Mouse (Mus musculus) embryonic facial prominence, embryonic 14.5 days (tissue): ENCODE data around the gene Ascc1. TPM values are rescaled to one million over a fixed set of nuclear protein-coding genes. Genes with fewer than 3 reads are reported as not detected.

Experiments
- ATAC-seq: fragments of 200-750 bp; cut with Nextera tagmentation; 2 replicates; pipeline ENCODE4 v1.8.0; 2017; ENCODE audit warnings: low read depth, moderate number of reproducible peaks, moderate TSS enrichment
- DNase-seq: peaks from one replicate; pipeline ENCODE4 v3.0.0-alpha.2; 2015; ENCODE audit warnings: low spot score
- H3K27ac ChIP-seq: fragments of 300-500 bp; sonication (generic); replicated peaks from 2 replicates; pipeline ENCODE4 v1.5.1; 2014; ENCODE audit warnings: low read depth, mild to moderate bottlenecking, low read length, moderate library complexity
- H3K27me3 ChIP-seq: fragments of 300-500 bp; sonication (generic); replicated peaks from 2 replicates; pipeline ENCODE4 v1.6.1; 2014; ENCODE audit warnings: low read length; ENCODE audit not compliant: control insufficient read depth, insufficient read depth
- H3K36me3 ChIP-seq: fragments of 300-500 bp; sonication (generic); 2 replicates; pipeline ENCODE4 v1.6.1; 2014; ENCODE audit warnings: low read length, mixed read lengths; ENCODE audit not compliant: control insufficient read depth, insufficient read depth
- H3K4me1 ChIP-seq: fragments of 300-500 bp; sonication (generic); 2 replicates; pipeline ENCODE4 v1.6.1; 2014; ENCODE audit warnings: antibody characterized with exemption, low read length; ENCODE audit not compliant: control insufficient read depth, insufficient read depth
- H3K4me2 ChIP-seq: fragments of 300-500 bp; sonication (generic); 2 replicates; pipeline ENCODE4 v1.6.1; 2014; ENCODE audit warnings: low read depth, mild to moderate bottlenecking, low read length, moderate library complexity, mixed read lengths
- H3K4me3 ChIP-seq: fragments of 300-500 bp; sonication (generic); 2 replicates; pipeline ENCODE4 v1.5.1; 2014; ENCODE audit warnings: low read depth, mild to moderate bottlenecking, low read length
- H3K9ac ChIP-seq: fragments of 300-500 bp; sonication (generic); 2 replicates; pipeline ENCODE4 v1.6.1; 2014; ENCODE audit warnings: low read depth, mild to moderate bottlenecking, low read length, moderate library complexity, mixed read lengths
- H3K9me3 ChIP-seq: fragments of 300-500 bp; sonication (generic); 2 replicates; pipeline ENCODE4 v1.6.1; 2016; ENCODE audit warnings: low read length; ENCODE audit not compliant: control insufficient read depth
- WGBS: fragments of 180-500 bp; shearing (Covaris S2); extraction: QIAGEN DNeasy Blood & Tissue Kit; methylation state at CpG from one replicate; pipeline ENCODE4 v1.1.7; 2014; 5-methylcytosine and 5-hydroxymethylcytosine counted together
- polyA plus RNA-seq: library from polyadenylated mRNA; unstranded; fragments of >200 nt; fragmentation: Nextera tagmentation; extraction: Ambion mirVana; gene quantifications from 2 replicates; pipeline ENCODE4 v1.2.1, GENCODE M21; 2014

The Ascc1 gene
- polyA plus RNA-seq, 1 experiment from 2014 or later, result 36.5 TPM

GRCm38 (mm10) chr10:60080982-60081825 lies 78.6 kb downstream of the Ascc1 start:
- Histone ChIP-seq H3K27me3 (no peaks in the 10 kb centered on the region), H3K9me3 (no peaks in the 10 kb centered on the region), H3K36me3 (no peaks in the 10 kb centered on the region), H3K9ac (no peak overlapping the region), H3K4me1 (peaks cover 34% of the 10 kb centered on the region), H3K27ac (peak overlapping the region; percentile 57), H3K4me3 (no peak overlapping the region), H3K4me2 (0 out of 2 replicates have a peak overlapping the region, but pooled peaks have one; percentile 2)
- WGBS, result 54% methylated on average over 17 of the region's 21 CpGs
- ATAC-seq (no peak), DNase-seq (peak; percentile 75)

- peak; percentile 76 for DNase-seq
- Histone ChIP-seq H3K9me3 (no peaks in the 10 kb centered on the region), H3K4me3 (no peak overlapping the region), H3K9ac (no peak overlapping the region), H3K27me3 (no peaks in the 10 kb centered on the region), H3K4me2 (no peak overlapping the region), H3K4me1 (peaks cover 34% of the 10 kb centered on the region), H3K36me3 (no peaks in the 10 kb centered on the region), H3K27ac (peak overlapping the region; percentile 57; the same call in 1 of the 2 replicates)
- WGBS, result 58% methylated on average over 5 of the region's 5 CpGs
- ATAC-seq, result no peak
Measured at GRCm38 (mm10) chr10:60081905-60082304, 79.3 kb downstream of the Ascc1 start.

GRCm38 (mm10) chr10:60084065-60084464 lies 81.5 kb downstream of the Ascc1 start:
- Histone ChIP-seq H3K27ac (no peak overlapping the region), H3K36me3 (no peaks in the 10 kb centered on the region), H3K4me1 (peaks cover 22% of the 10 kb centered on the region), H3K9ac (no peak overlapping the region), H3K27me3 (no peaks in the 10 kb centered on the region), H3K4me2 (no peak overlapping the region), H3K9me3 (no peaks in the 10 kb centered on the region), H3K4me3 (no peak overlapping the region)
- 85% methylated on average over 4 of the region's 4 CpGs for WGBS
- ATAC-seq (no peak), DNase-seq (no peak)

DNA sequence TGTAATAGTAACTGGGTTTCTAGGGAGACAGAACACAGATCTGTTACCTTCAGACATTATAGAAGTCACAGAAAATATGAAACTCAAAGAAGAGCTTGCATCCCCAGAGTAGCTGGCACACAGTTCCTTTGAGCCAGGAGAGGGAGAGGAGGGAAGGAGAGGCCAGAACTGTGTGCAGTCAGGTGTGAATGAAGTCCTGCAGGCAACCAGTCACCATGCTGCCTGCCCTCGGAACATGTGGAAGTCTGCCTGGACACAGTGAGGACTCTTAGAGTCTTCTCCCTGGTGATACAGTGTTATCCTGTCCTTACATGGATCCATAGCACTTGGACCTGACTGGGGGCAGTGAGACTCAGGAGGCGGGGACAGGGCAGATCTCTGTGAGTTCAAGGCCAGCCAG lies 89.7 kb downstream of the Ascc1 start:
- ATAC-seq (no peak), DNase-seq (no peak)
- Histone ChIP-seq H3K36me3 (no peaks in the 10 kb centered on the region), H3K27me3 (no peaks in the 10 kb centered on the region), H3K27ac (no peak overlapping the region), H3K4me3 (no peak overlapping the region), H3K9me3 (no peaks in the 10 kb centered on the region), H3K4me1 (0 out of 2 replicates have a peak, but pooled peaks cover 3% of the 10 kb centered on the region), H3K4me2 (no peak overlapping the region), H3K9ac (no peak overlapping the region)
- WGBS, result 78% methylated on average over 2 of the region's 2 CpGs

- ATAC-seq (no peak), DNase-seq (no peak)
- no peak overlapping the region for H3K4me3 ChIP-seq
- WGBS, result 71% methylated on average over 2 of the region's 2 CpGs
- no peaks in the 10 kb centered on the region for H3K27me3 ChIP-seq
- H3K9me3 ChIP-seq, result no peaks in the 10 kb centered on the region
- H3K9ac ChIP-seq, result no peak overlapping the region
- 0 out of 2 replicates have a peak, but pooled peaks cover 3% of the 10 kb centered on the region for H3K4me1 ChIP-seq
- peaks cover 5% of the 10 kb centered on the region; the same call in 1 of the 2 replicates for H3K36me3 ChIP-seq
- H3K27ac ChIP-seq, result no peak overlapping the region
- no peak overlapping the region for H3K4me2 ChIP-seq
Measured at GRCm38 (mm10) chr10:60093751-60094150, 91.1 kb downstream of the Ascc1 start.

DNA sequence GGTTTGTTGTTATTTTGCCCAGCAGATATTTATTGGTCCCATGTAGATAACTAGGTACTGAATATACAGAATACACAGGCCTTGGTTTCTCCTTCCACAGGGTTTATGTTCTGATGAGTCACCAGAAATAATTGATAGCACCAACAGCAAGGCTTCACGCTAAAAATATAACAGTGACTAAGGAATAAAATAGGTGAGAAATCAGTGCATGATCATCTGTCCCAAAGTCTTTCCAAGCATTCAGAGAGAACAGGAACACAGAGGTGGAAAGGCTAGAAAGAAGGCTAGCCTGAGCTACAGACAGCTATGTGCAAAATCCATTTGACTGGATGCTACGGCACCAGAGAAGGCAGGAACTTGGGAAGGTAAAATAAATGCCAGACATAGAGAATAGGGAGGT lies 93.0 kb downstream of the Ascc1 start:
- H3K9me3 ChIP-seq, result no peaks in the 10 kb centered on the region
- no peaks in the 10 kb centered on the region for H3K27me3 ChIP-seq
- H3K9ac ChIP-seq, result no peak overlapping the region
- H3K4me1 ChIP-seq, result 0 out of 2 replicates have a peak, but pooled peaks cover 3% of the 10 kb centered on the region
- DNase-seq, result no peak
- peaks cover 10% of the 10 kb centered on the region for H3K36me3 ChIP-seq
- H3K27ac ChIP-seq, result no peak overlapping the region
- WGBS, result 90% methylated on average over 2 of the region's 2 CpGs
- H3K4me2 ChIP-seq, result no peak overlapping the region
- ATAC-seq, result no peak
- no peak overlapping the region for H3K4me3 ChIP-seq

GRCm38 (mm10) chr10:60096302-60096701 lies 93.7 kb downstream of the Ascc1 start:
- ATAC-seq, result no peak
- WGBS, result 45% methylated on average over 1 of the region's 1 CpGs

GRCm38 (mm10) chr10:60097146-60097545 lies 94.5 kb downstream of the Ascc1 start:
- 91% methylated on average over 9 of the region's 9 CpGs for WGBS
- Histone ChIP-seq H3K4me2 (no peak overlapping the region), H3K36me3 (peaks cover 13% of the 10 kb centered on the region), H3K9me3 (no peaks in the 10 kb centered on the region), H3K9ac (no peak overlapping the region), H3K27me3 (no peaks in the 10 kb centered on the region), H3K27ac (no peak overlapping the region), H3K4me1 (no peaks in the 10 kb centered on the region), H3K4me3 (no peak overlapping the region)
- no peak for DNase-seq
- no peak for ATAC-seq

More at GRCm38 (mm10) chr10:60096302-60096701, 93.7 kb downstream of the Ascc1 start:
- DNase-seq, result no peak
- no peak overlapping the region for H3K4me3 ChIP-seq
- no peaks in the 10 kb centered on the region for H3K4me1 ChIP-seq
- H3K27ac ChIP-seq, result no peak overlapping the region
- no peak overlapping the region for H3K9ac ChIP-seq
- no peaks in the 10 kb centered on the region for H3K27me3 ChIP-seq
- no peak overlapping the region for H3K4me2 ChIP-seq
- peaks cover 13% of the 10 kb centered on the region for H3K36me3 ChIP-seq
- no peaks in the 10 kb centered on the region for H3K9me3 ChIP-seq

DNA sequence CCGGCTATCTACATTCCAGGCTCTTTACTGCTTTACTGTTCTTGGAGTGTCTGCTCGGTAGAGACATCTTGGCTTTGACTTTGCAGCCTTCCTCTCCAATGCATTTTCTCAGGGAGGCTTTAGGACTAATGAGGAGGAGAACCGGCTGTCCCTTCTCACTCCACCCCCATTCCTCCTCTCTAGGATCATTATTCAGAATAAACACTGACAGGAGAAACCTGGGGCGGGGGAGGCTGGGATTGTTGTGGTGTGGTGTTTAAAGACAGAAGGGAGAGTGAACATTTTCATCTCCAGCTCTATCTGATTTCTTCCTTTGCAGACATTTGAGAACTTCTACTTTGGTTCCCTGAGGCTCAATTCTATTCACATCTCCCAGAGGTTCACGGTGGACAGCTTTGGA lies 95.2 kb downstream of the Ascc1 start:
- H3K9ac ChIP-seq, result no peak overlapping the region
- no peaks in the 10 kb centered on the region for H3K27me3 ChIP-seq
- no peaks in the 10 kb centered on the region for H3K4me1 ChIP-seq
- DNase-seq (no peak), ATAC-seq (no peak)
- H3K4me3 ChIP-seq, result no peak overlapping the region
- no peak overlapping the region for H3K27ac ChIP-seq
- no peaks in the 10 kb centered on the region for H3K9me3 ChIP-seq
- peaks cover 13% of the 10 kb centered on the region for H3K36me3 ChIP-seq
- WGBS, result 79% methylated on average over 5 of the region's 5 CpGs
- no peak overlapping the region for H3K4me2 ChIP-seq
